Mouse (Mus musculus): ENCODE measurements around the gene Acoxl. TPM values are rescaled to one million over a fixed set of nuclear protein-coding genes. Genes with fewer than 3 reads are reported as not detected.

The Acoxl gene
- total RNA-seq, 2 experiments from 2014 or later = not detected

GRCm38 (mm10) chr2:128027696-128028095 lies 189.0 kb downstream of the Acoxl start:
- no peak for DNase-seq (ENCODE audit: low spot score in 2 of 2)

- no peak for DNase-seq (ENCODE audit: low spot score in 2 of 2)
Observed at GRCm38 (mm10) chr2:128029968-128030367, 191.3 kb downstream of the Acoxl start.

- no peak for DNase-seq (ENCODE audit: low spot score in 2 of 2)
Observed at GRCm38 (mm10) chr2:128032111-128032510, 193.4 kb downstream of the Acoxl start.

GRCm38 (mm10) chr2:128033503-128033902 lies 194.8 kb downstream of the Acoxl start:
- DNase-seq (ENCODE audit: low spot score in 2 of 2) = no peak

- DNase-seq (ENCODE audit: low spot score in 2 of 2) = no peak
Observed at GRCm38 (mm10) chr2:128034066-128034665, 195.5 kb downstream of the Acoxl start.

GRCm38 (mm10) chr2:128038259-128038890 lies 199.7 kb downstream of the Acoxl start:
- no peak for DNase-seq (ENCODE audit: low spot score in 2 of 2)

- no peak for DNase-seq (ENCODE audit: low spot score in 2 of 2)
Observed at GRCm38 (mm10) chr2:128041066-128041750, 202.5 kb downstream of the Acoxl start.

- no peak for DNase-seq (ENCODE audit: low spot score in 2 of 2)
Observed at GRCm38 (mm10) chr2:128046454-128046853, 207.8 kb downstream of the Acoxl start.

GRCm38 (mm10) chr2:128054905-128055304 lies 216.2 kb downstream of the Acoxl start:
- DNase-seq (ENCODE audit: low spot score in 2 of 2) = no peak

- DNase-seq (ENCODE audit: low spot score in 2 of 2) = no peak
Observed at GRCm38 (mm10) chr2:128057872-128058271, 219.2 kb downstream of the Acoxl start.

GRCm38 (mm10) chr2:128058627-128059026 lies 220.0 kb downstream of the Acoxl start:
- DNase-seq (ENCODE audit: low spot score in 2 of 2) = no peak

GRCm38 (mm10) chr2:128060213-128060612 lies 221.5 kb downstream of the Acoxl start:
- DNase-seq (ENCODE audit: low spot score in 2 of 2) = no peak

- no peak for DNase-seq (ENCODE audit: low spot score in 2 of 2)
Observed at GRCm38 (mm10) chr2:128060680-128061287, 222.1 kb downstream of the Acoxl start.

- no peak for DNase-seq (ENCODE audit: low spot score in 2 of 2)
Observed at GRCm38 (mm10) chr2:128061491-128061890, 222.8 kb downstream of the Acoxl start.

GRCm38 (mm10) chr2:128062756-128063155 lies 224.1 kb downstream of the Acoxl start:
- DNase-seq (ENCODE audit: low spot score in 2 of 2) = no peak

GRCm38 (mm10) chr2:128065013-128065412 lies 226.3 kb downstream of the Acoxl start:
- peak in 1 of 2 experiments; percentile 11 for DNase-seq (ENCODE audit: low spot score in 2 of 2)

- DNase-seq (ENCODE audit: low spot score in 2 of 2) = no peak
Observed at GRCm38 (mm10) chr2:128065576-128065975, 226.9 kb downstream of the Acoxl start.

GRCm38 (mm10) chr2:128067162-128067561 lies 228.5 kb downstream of the Acoxl start:
- DNase-seq (ENCODE audit: low spot score in 2 of 2) = no peak

- DNase-seq (ENCODE audit: low spot score in 2 of 2) = no peak
Observed at GRCm38 (mm10) chr2:128067596-128067995, 228.9 kb downstream of the Acoxl start.

GRCm38 (mm10) chr2:128068176-128068575 lies 229.5 kb downstream of the Acoxl start:
- no peak for DNase-seq (ENCODE audit: low spot score in 2 of 2)

- no peak for DNase-seq (ENCODE audit: low spot score in 2 of 2)
Observed at GRCm38 (mm10) chr2:128069025-128069424, 230.3 kb downstream of the Acoxl start.

GRCm38 (mm10) chr2:128071791-128072190 lies 233.1 kb downstream of the Acoxl start:
- DNase-seq (ENCODE audit: low spot score in 2 of 2) = no peak

Measured in layer of hippocampus, adult 18-20 months (tissue).